Mouse (Mus musculus): ENCODE measurements around the gene Sag.
"Not testable (repeated sequence)": the region's sequence is repeated elsewhere in the genome, so short reads cannot be mapped to it uniquely, and the experiment has no call there.

The Sag gene

GRCm38 (mm10) chr1:87824420-87824995 is 21.0 kb downstream of the Sag start:
- DNase-seq (ENCODE audit: low spot score in 2 of 2), result no peak

GRCm38 (mm10) chr1:87825281-87825680 is 21.8 kb downstream of the Sag start:
- DNase-seq (ENCODE audit: low spot score in 2 of 2), result no peak

GRCm38 (mm10) chr1:87825991-87826390 is 22.5 kb downstream of the Sag start:
- DNase-seq (ENCODE audit: low spot score in 2 of 2), result no peak

- no peak for DNase-seq (ENCODE audit: low spot score in 2 of 2)
Measured at GRCm38 (mm10) chr1:87826474-87826873, 23.0 kb downstream of the Sag start.

GRCm38 (mm10) chr1:87827476-87827875 is 24.0 kb downstream of the Sag start:
- not testable (repeated sequence) for DNase-seq (ENCODE audit: low spot score in 2 of 2)

- peak; percentile 73 to 82 for DNase-seq (ENCODE audit: low spot score in 2 of 2)
Measured at GRCm38 (mm10) chr1:87828185-87828584, 24.7 kb downstream of the Sag start.

GRCm38 (mm10) chr1:87828926-87829580 is 25.6 kb downstream of the Sag start:
- DNase-seq (ENCODE audit: low spot score in 2 of 2), result no peak

- DNase-seq (ENCODE audit: low spot score in 2 of 2), result peak; percentile 59 to 61
Measured at GRCm38 (mm10) chr1:87829621-87830211, 26.2 kb downstream of the Sag start.

GRCm38 (mm10) chr1:87836453-87836852 is 33.0 kb downstream of the Sag start:
- DNase-seq (ENCODE audit: low spot score in 2 of 2), result no peak

GRCm38 (mm10) chr1:87837018-87837417 is 33.5 kb downstream of the Sag start:
- no peak for DNase-seq (ENCODE audit: low spot score in 2 of 2)

GRCm38 (mm10) chr1:87840411-87841208 is 37.1 kb downstream of the Sag start:
- no peak for DNase-seq (ENCODE audit: low spot score in 2 of 2)

GRCm38 (mm10) chr1:87846801-87847474 is 43.5 kb downstream of the Sag start:
- DNase-seq (ENCODE audit: low spot score in 2 of 2), result peak; percentile 78 to 85

GRCm38 (mm10) chr1:87847475-87848168 is 44.1 kb downstream of the Sag start:
- DNase-seq (ENCODE audit: low spot score in 2 of 2), result no peak

GRCm38 (mm10) chr1:87848237-87848996 is 44.9 kb downstream of the Sag start:
- no peak for DNase-seq (ENCODE audit: low spot score in 2 of 2)

GRCm38 (mm10) chr1:87849278-87849677 is 45.8 kb downstream of the Sag start:
- DNase-seq (ENCODE audit: low spot score in 2 of 2), result no peak

- no peak for DNase-seq (ENCODE audit: low spot score in 2 of 2)
Measured at GRCm38 (mm10) chr1:87851344-87851743, 47.9 kb downstream of the Sag start.

- DNase-seq (ENCODE audit: low spot score in 2 of 2), result no peak
Measured at GRCm38 (mm10) chr1:87852081-87852790, 48.8 kb downstream of the Sag start.

GRCm38 (mm10) chr1:87852892-87853600 is 49.6 kb downstream of the Sag start, which contains the start of gene Dgkd:
Gene Dgkd, plus strand, starts transcription at chr1:87853287.
- DNase-seq (ENCODE audit: low spot score in 2 of 2), result peak; percentile 60 to 84
